ENCODE assay signal across 9 mouse cellular contexts in genomic region chr11:100736746-100737080, GRCm38 (mm10). TPM values are rescaled to one million over a fixed set of nuclear protein-coding genes. Genes with fewer than 3 reads are reported as not detected.
A peak's percentile ranks its signal among the peaks of the same experiment; 100 is the strongest.
DNase-seq lines count a peak whose midpoint lies in the region; ATAC-seq and TF ChIP-seq lines count a peak whose summit lies in the region.
"Had no signal": no experiment of that assay in that cellular context is flagged by ENCODE, and none has a peak within 500 bp of the region (broad histone marks: within the 10 kb centered on the region; RNA-seq: fewer than 3 reads in every experiment).

No protein-coding gene starts in this region.

- no peak for TF ChIP-seq CTCF in left cerebral cortex, adult 2 months (IDR thresholded peaks at IDR 0.05)

- peak overlapping the region; percentile 97; the same call in 1 of the 2 replicates for H3K4me3 ChIP-seq in left cerebral cortex, adult 2 months
- H3K4me3 ChIP-seq in embryonic facial prominence, embryonic 13.5 days, result peak overlapping the region; percentile 99
- H3K4me3 ChIP-seq in neural tube, embryonic 13.5 days, result peak overlapping the region; percentile 99

- no peaks in the 10 kb centered on the region for H3K9me3 ChIP-seq in embryonic facial prominence, embryonic 13.5 days
- H3K9me3 ChIP-seq in neural tube, embryonic 13.5 days, result no peaks in the 10 kb centered on the region

- 82% methylated on average over 4 of the region's 4 CpGs for WGBS in embryonic facial prominence, embryonic 13.5 days
- 83% methylated on average over 4 of the region's 4 CpGs for WGBS in neural tube, embryonic 13.5 days

- H3K9ac ChIP-seq in embryonic facial prominence, embryonic 13.5 days, result peak overlapping the region; percentile 95
- peak overlapping the region; percentile 96; the same call in 1 of the 2 replicates for H3K9ac ChIP-seq in neural tube, embryonic 13.5 days

- H3K4me1 ChIP-seq in embryonic facial prominence, embryonic 13.5 days, result peaks cover 21% of the 10 kb centered on the region
- H3K4me1 ChIP-seq in neural tube, embryonic 13.5 days (replicated peaks), result peaks cover 25% of the 10 kb centered on the region

- intact Hi-C loops in left cerebral cortex, adult 2 months (cut with DNase I), result loop anchor here (2.0 kb wide), 1 partner anchor 16 kb away; no protein-coding TSS in a partner anchor
- intact Hi-C loops in left cerebral cortex, postnatal 14 days (cut with DNase I), result no loop called here

- H3K27ac ChIP-seq in left cerebral cortex, adult 2 months, result no peak overlapping the region
- no peak overlapping the region for H3K27ac ChIP-seq in embryonic facial prominence, embryonic 13.5 days
- H3K27ac ChIP-seq in neural tube, embryonic 13.5 days (replicated peaks), result no peak overlapping the region

- H3K27me3 ChIP-seq in embryonic facial prominence, embryonic 13.5 days, result no peaks in the 10 kb centered on the region
- peaks cover 5% of the 10 kb centered on the region; the same call in 1 of the 2 replicates for H3K27me3 ChIP-seq in neural tube, embryonic 13.5 days

- DNase-seq in left cerebral cortex, adult 2 months (ENCODE audit: extremely low spot score in 1 of 2, low spot score in 2 of 2), result no peak
- no peak for DNase-seq in left cerebral cortex, postnatal 14 days (ENCODE audit: low spot score in 2 of 2)
- peak; percentile 25 for DNase-seq in kidney, postnatal 10 days
- no peak for DNase-seq in layer of hippocampus, postnatal 36 days
- DNase-seq in ovary, postnatal 14 days (ENCODE audit: low spot score), result no peak

- peak overlapping the region; percentile 82 for H3K4me2 ChIP-seq in embryonic facial prominence, embryonic 13.5 days
- H3K4me2 ChIP-seq in neural tube, embryonic 13.5 days, result peak overlapping the region; percentile 92

- peaks cover 4% of the 10 kb centered on the region; the same call in 1 of the 2 replicates for H3K36me3 ChIP-seq in embryonic facial prominence, embryonic 13.5 days
- H3K36me3 ChIP-seq in neural tube, embryonic 13.5 days, result peaks cover 28% of the 10 kb centered on the region

- ATAC-seq in embryonic facial prominence, embryonic 13.5 days (ENCODE audit: insufficient number of reproducible peaks, insufficient read depth, low FRiP score, low TSS enrichment, low read depth), result no peak
- no peak for ATAC-seq in neural tube, embryonic 13.5 days (ENCODE audit: low read depth)
- no peak for ATAC-seq in inflammation-experienced regulatory T-cells, adult 6 months
- ATAC-seq: activated CD4-positive, CD25-positive, alpha-beta regulatory T cell, adult 4 months had no signal

RNA-seq across cellular contexts. Expression of gene Rab5c, which starts 1.3 kb away (rescaled TPM):
- 100 to 1,000 TPM; 139 to 142 TPM for total RNA-seq in left cerebral cortex, adult 2 months (2021)
- 100 to 1,000 TPM; 159 to 161 TPM for total RNA-seq in left cerebral cortex, postnatal 14 days (2021)
- 21.0 and 28.5 TPM in 2 replicates for polyA plus RNA-seq in embryonic facial prominence, embryonic 13.5 days (2015; fragmentation: Nextera tagmentation; extraction: Ambion mirVana)
- 30.0 and 35.1 TPM in 2 replicates for polyA plus RNA-seq in neural tube, embryonic 13.5 days (2015; fragmentation: Nextera tagmentation; extraction: Ambion mirVana)
- 100 to 1,000 TPM; 143 to 149 TPM for total RNA-seq in layer of hippocampus, postnatal 36 days (2021)
- polyA plus RNA-seq in inflammation-experienced regulatory T-cells, adult 6 months (2017; shearing (Covaris generic)), result 10 to 100 TPM; 24.7 to 54.7 (median 48.7) TPM

RNA-seq across cellular contexts. Expression of gene Kcnh4, which starts 23.0 kb away (rescaled TPM):
- total RNA-seq in left cerebral cortex, adult 2 months (2021), result 10 to 100 TPM; 17.2 to 18.4 TPM
- total RNA-seq in left cerebral cortex, postnatal 14 days (2021), result 10 to 100 TPM; 10.1 to 13.7 TPM
- polyA plus RNA-seq in embryonic facial prominence, embryonic 13.5 days (2015; fragmentation: Nextera tagmentation; extraction: Ambion mirVana), result 0.08 and 0.14 TPM in 2 replicates
- 4.8 and 5.3 TPM in 2 replicates for polyA plus RNA-seq in neural tube, embryonic 13.5 days (2015; fragmentation: Nextera tagmentation; extraction: Ambion mirVana)
- total RNA-seq in layer of hippocampus, postnatal 36 days (2021), result 1 to 10 TPM; 1.7 TPM
- under 1 TPM in 1 of 3 experiments, not detected in 2; 0.47 TPM for polyA plus RNA-seq in inflammation-experienced regulatory T-cells, adult 6 months (2017; shearing (Covaris generic))

RNA-seq across cellular contexts. Expression of gene Hspb9, which starts 23.1 kb away (rescaled TPM):
- not detected for total RNA-seq in left cerebral cortex, adult 2 months (2021)
- total RNA-seq in left cerebral cortex, postnatal 14 days (2021), result not detected
- polyA plus RNA-seq in embryonic facial prominence, embryonic 13.5 days (2015; fragmentation: Nextera tagmentation; extraction: Ambion mirVana), result 0.39 TPM in 1 of 2 replicates, not detected in the other
- 0.43 TPM in 1 of 2 replicates, not detected in the other for polyA plus RNA-seq in neural tube, embryonic 13.5 days (2015; fragmentation: Nextera tagmentation; extraction: Ambion mirVana)
- not detected for total RNA-seq in layer of hippocampus, postnatal 36 days (2021)
- polyA plus RNA-seq in inflammation-experienced regulatory T-cells, adult 6 months (2017; shearing (Covaris generic)), result 1 to 10 TPM in 1 of 3 experiments, not detected in 2; 1.1 TPM

RNA-seq across cellular contexts. Expression of gene Kat2a, which starts 24.4 kb away (rescaled TPM):
- 10 to 100 TPM; 60.5 to 61.7 TPM for total RNA-seq in left cerebral cortex, adult 2 months (2021)
- total RNA-seq in left cerebral cortex, postnatal 14 days (2021), result 10 to 100 TPM; 63.2 to 64.1 TPM
- polyA plus RNA-seq in embryonic facial prominence, embryonic 13.5 days (2015; fragmentation: Nextera tagmentation; extraction: Ambion mirVana), result 54.9 and 61.0 TPM in 2 replicates
- 54.7 TPM in 2 replicates for polyA plus RNA-seq in neural tube, embryonic 13.5 days (2015; fragmentation: Nextera tagmentation; extraction: Ambion mirVana)
- total RNA-seq in layer of hippocampus, postnatal 36 days (2021), result 10 to 100 TPM; 53.0 to 54.4 TPM
- 10 to 100 TPM in 2 of 3 experiments, 1 to 10 TPM in 1; 7.0 to 12.4 (median 12.4) TPM for polyA plus RNA-seq in inflammation-experienced regulatory T-cells, adult 6 months (2017; shearing (Covaris generic))

RNA-seq across cellular contexts. Expression of gene Hcrt, which starts 26.0 kb away (rescaled TPM):
- not detected for total RNA-seq in left cerebral cortex, adult 2 months (2021)
- total RNA-seq in left cerebral cortex, postnatal 14 days (2021), result not detected
- polyA plus RNA-seq in embryonic facial prominence, embryonic 13.5 days (2015; fragmentation: Nextera tagmentation; extraction: Ambion mirVana), result not detected in 2 replicates
- polyA plus RNA-seq in neural tube, embryonic 13.5 days (2015; fragmentation: Nextera tagmentation; extraction: Ambion mirVana), result 0.56 TPM in 1 of 2 replicates, not detected in the other
- not detected for total RNA-seq in layer of hippocampus, postnatal 36 days (2021)
- not detected for polyA plus RNA-seq in inflammation-experienced regulatory T-cells, adult 6 months (2017; shearing (Covaris generic))
- polyA plus RNA-seq: activated CD4-positive, CD25-positive, alpha-beta regulatory T cell, adult 4 months had no signal

Comparison
In these comparisons a context has a peak if more than half of its experiments do, and no peak if none do; other contexts are left out.
1. RNA of gene Kcnh4, which starts 23.0 kb away (total RNA-seq): 17.2 to 18.4 TPM in left cerebral cortex, adult 2 months and 10.1 to 13.7 TPM in left cerebral cortex, postnatal 14 days; 1.7 TPM in layer of hippocampus, postnatal 36 days; every median in the first group is over 4 times any median in the second.
2. Peak in every context shown above with its lines, with median percentiles within 50 percentile points of each other: H3K4me3 ChIP-seq.